Mouse (Mus musculus) MEL (cell line): ENCODE results near the gene Tppp. TPM values are rescaled to one million over a fixed set of nuclear protein-coding genes. Genes with fewer than 3 reads are reported as not detected.

Experiments used
- DNase-seq: peaks from one replicate; pipeline ENCODE4 v3.0.0; 2011; ENCODE audit warnings: low read depth, low spot score
- H3K27ac ChIP-seq: 2 replicates; pipeline ENCODE4 v1.5.1; 2012; ENCODE audit warnings: low read depth, mild to moderate bottlenecking, control low read depth, low read length, moderate library complexity; ENCODE audit not compliant: control insufficient read depth
- H3K27me3 ChIP-seq, 2 experiments: fragments of 150-350 bp in 1 of 2; sonication (generic) in 1 of 2; 2 replicates each; pipeline ENCODE4 v1.6.1; 2012; ENCODE audit warnings: low read length in 2 of 2, mild to moderate bottlenecking in 2 of 2, improper control_type of control experiment in 1 of 2, moderate library complexity in 1 of 2; ENCODE audit not compliant: insufficient read depth in 2 of 2, control insufficient read depth in 1 of 2
- H3K36me3 ChIP-seq, 2 experiments: 2 replicates each; pipeline ENCODE4 v1.6.1; 2012 to 2014; ENCODE audit warnings: low read length in 2 of 2, improper control_type of control experiment in 1 of 2, inconsistent platforms in 1 of 2, mild to moderate bottlenecking in 1 of 2; ENCODE audit not compliant: insufficient read depth in 2 of 2, control insufficient read depth in 1 of 2
- H3K4me1 ChIP-seq, 2 experiments: fragments of 150-350 bp in 1 of 2; sonication (generic) in 1 of 2; 2 replicates each; pipeline ENCODE4 v1.6.1; 2012; ENCODE audit warnings: low read length in 2 of 2, improper control_type of control experiment in 1 of 2, mild to moderate bottlenecking in 1 of 2; ENCODE audit not compliant: insufficient read depth in 2 of 2, control insufficient read depth in 1 of 2
- H3K4me3 ChIP-seq, 2 experiments: fragments of 150-350 bp in 1 of 2; sonication (generic) in 1 of 2; 2 replicates each; pipeline ENCODE4 v1.5.1; 2012; ENCODE audit warnings: low read depth in 2 of 2, low read length in 2 of 2, mild to moderate bottlenecking in 2 of 2, moderate library complexity in 2 of 2, control low read depth in 1 of 2, improper control_type of control experiment in 1 of 2; ENCODE audit not compliant: control insufficient read depth in 1 of 2, insufficient read depth in 1 of 2
- H3K79me2 ChIP-seq: 2 replicates; pipeline ENCODE4 v1.6.1; 2012; ENCODE audit warnings: mild to moderate bottlenecking, low read length, moderate library complexity; ENCODE audit not compliant: control insufficient read depth, poor library complexity, insufficient read depth
- H3K9ac ChIP-seq: 2 replicates; pipeline ENCODE4 v1.6.1; 2012; ENCODE audit warnings: low read depth, mild to moderate bottlenecking, control low read depth, low read length, moderate library complexity; ENCODE audit not compliant: control insufficient read depth, poor library complexity, severe bottlenecking
- H3K9me3 ChIP-seq: fragments of 150-350 bp; sonication (generic); replicated peaks from 2 replicates; pipeline ENCODE4 v1.6.1; 2012; ENCODE audit warnings: mild to moderate bottlenecking, low read length, improper control_type of control experiment, moderate library complexity; ENCODE audit not compliant: insufficient read depth
- BHLHE40 ChIP-seq: IDR thresholded peaks from 2 replicates; pipeline ENCODE4 v1.6.1; 2012; ENCODE audit warnings: low read depth, mild to moderate bottlenecking, inconsistent platforms, low read length, improper control_type of control experiment, borderline replicate concordance
- CHD1 ChIP-seq: IDR thresholded peaks from 2 replicates; pipeline ENCODE4 v1.6.1; 2012; ENCODE audit warnings: low read depth, mild to moderate bottlenecking, inconsistent platforms, low read length, improper control_type of control experiment
- CTCF ChIP-seq, 3 experiments: IDR thresholded peaks in 2 of 3; conservative IDR thresholded peaks in 1 of 3; 2 replicates each; pipeline ENCODE4 v1.5.1; 2011 to 2012; ENCODE audit warnings: low read length in 3 of 3, low read depth in 2 of 3, mild to moderate bottlenecking in 2 of 3, improper control_type of control experiment in 1 of 3, inconsistent platforms in 1 of 3, mixed read lengths in 1 of 3, moderate library complexity in 1 of 3; ENCODE audit not compliant: control insufficient read depth in 1 of 3, insufficient read depth in 1 of 3, poor library complexity in 1 of 3, severe bottlenecking in 1 of 3
- ELF1 ChIP-seq: IDR thresholded peaks from 2 replicates; pipeline ENCODE4 v1.6.1; 2014; ENCODE audit warnings: low read depth, mild to moderate bottlenecking, inconsistent platforms, low read length, improper control_type of control experiment, moderate library complexity
- ETS1 ChIP-seq: IDR thresholded peaks from 2 replicates; pipeline ENCODE4 v1.6.1; 2012; ENCODE audit warnings: low read depth, mild to moderate bottlenecking, inconsistent platforms, low read length, improper control_type of control experiment, moderate library complexity
- MAFK ChIP-seq: IDR thresholded peaks from 2 replicates; pipeline ENCODE4 v1.6.1; 2011; ENCODE audit warnings: low read depth, mild to moderate bottlenecking, low read length, improper control_type of control experiment, borderline replicate concordance
- MAX ChIP-seq: IDR thresholded peaks from 2 replicates; pipeline ENCODE4 v1.6.1; 2011; ENCODE audit warnings: low read length, improper control_type of control experiment
- MAZ ChIP-seq: IDR thresholded peaks from 2 replicates; pipeline ENCODE4 v1.6.1; 2012; ENCODE audit warnings: low read depth, mild to moderate bottlenecking, inconsistent platforms, low read length, improper control_type of control experiment
- MEF2A ChIP-seq: IDR thresholded peaks from 2 replicates; pipeline ENCODE4 v1.6.1; 2014; ENCODE audit warnings: low read depth, mild to moderate bottlenecking, inconsistent platforms, low read length, improper control_type of control experiment; ENCODE audit not compliant: poor library complexity, insufficient replicate concordance, severe bottlenecking; ENCODE audit errors: extremely low read depth
- MXI1 ChIP-seq: IDR thresholded peaks from 2 replicates; pipeline ENCODE4 v1.6.1; 2011; ENCODE audit warnings: mild to moderate bottlenecking, low read depth, low read length, improper control_type of control experiment
- MYB ChIP-seq: IDR thresholded peaks from 2 replicates; pipeline ENCODE4 v1.6.1; 2011; ENCODE audit warnings: mild to moderate bottlenecking, low read depth, low read length, improper control_type of control experiment
- MYC ChIP-seq: IDR thresholded peaks from 2 replicates; pipeline ENCODE4 v1.6.1; 2011; ENCODE audit warnings: low read depth, mild to moderate bottlenecking, low read length, improper control_type of control experiment, moderate library complexity
- POLR2AphosphoS2 ChIP-seq: IDR thresholded peaks from 2 replicates; pipeline ENCODE4 v1.6.1; 2011; ENCODE audit warnings: low read length, improper control_type of control experiment
- POLR2AphosphoS5 ChIP-seq: IDR thresholded peaks from 2 replicates; pipeline ENCODE4 v1.6.1; 2012; ENCODE audit warnings: low read depth, borderline replicate concordance, mild to moderate bottlenecking, inconsistent platforms, low read length, moderate library complexity, mixed read lengths
- RAD21 ChIP-seq: IDR thresholded peaks from 2 replicates; pipeline ENCODE4 v1.6.1; 2011; ENCODE audit warnings: mild to moderate bottlenecking, low read depth, low read length, improper control_type of control experiment
- SIN3A ChIP-seq: IDR thresholded peaks from 2 replicates; pipeline ENCODE4 v1.6.1; 2012; ENCODE audit warnings: low read length, improper control_type of control experiment, inconsistent platforms
- TAL1 ChIP-seq: IDR thresholded peaks from 2 replicates; pipeline ENCODE4 v1.6.1; 2012; ENCODE audit warnings: mild to moderate bottlenecking, inconsistent platforms, low read length, moderate library complexity, mixed read lengths
- TBP ChIP-seq: IDR thresholded peaks from 2 replicates; pipeline ENCODE4 v1.8.0; 2011; ENCODE audit warnings: low read depth, low read length, improper control_type of control experiment
- TCF12 ChIP-seq: IDR thresholded peaks from 2 replicates; pipeline ENCODE4 v1.6.1; 2014; ENCODE audit warnings: low read depth, mild to moderate bottlenecking, inconsistent platforms, low read length, improper control_type of control experiment, moderate library complexity
- USF1 ChIP-seq: IDR thresholded peaks from 2 replicates; pipeline ENCODE4 v1.6.1; 2014; ENCODE audit warnings: low read depth, mild to moderate bottlenecking, inconsistent platforms, low read length, improper control_type of control experiment, moderate library complexity
- USF2 ChIP-seq, 2 experiments: IDR thresholded peaks; 2 replicates each; pipeline ENCODE4 v1.6.1; 2011 to 2012; ENCODE audit warnings: improper control_type of control experiment in 2 of 2, low read length in 2 of 2, borderline replicate concordance in 1 of 2, inconsistent platforms in 1 of 2, low read depth in 1 of 2, mild to moderate bottlenecking in 1 of 2; ENCODE audit not compliant: insufficient read depth in 1 of 2
- ZNF384 ChIP-seq: IDR thresholded peaks from 2 replicates; pipeline ENCODE4 v1.6.1; 2012; ENCODE audit warnings: low read depth, mild to moderate bottlenecking, inconsistent platforms, low read length, improper control_type of control experiment
- polyA plus RNA-seq, 2 experiments: library from polyadenylated mRNA; stranded (reverse) in 1 of 2; unstranded in 1 of 2; fragments of >175 nt in 1 of 2; fragments of >200 nt in 1 of 2; gene quantifications; 2 replicates each; pipeline versions ENCODE4 v1.2.1 to v1.2.4; 2012; ENCODE audit warnings: low replicate concordance in 2 of 2, low read depth in 1 of 2; ENCODE audit not compliant: insufficient read length in 2 of 2, insufficient read depth in 1 of 2, missing spikeins in 1 of 2
- total RNA-seq: library from RNA; depleted of rRNA; stranded (reverse); fragments of 300-350 nt; gene quantifications from 2 replicates; pipeline ENCODE4 v1.2.3, GENCODE M21; 2012

Tppp gene
- total and polyA plus RNA-seq, 3 experiments, result 0.04 TPM; not detected in 2

DNA sequence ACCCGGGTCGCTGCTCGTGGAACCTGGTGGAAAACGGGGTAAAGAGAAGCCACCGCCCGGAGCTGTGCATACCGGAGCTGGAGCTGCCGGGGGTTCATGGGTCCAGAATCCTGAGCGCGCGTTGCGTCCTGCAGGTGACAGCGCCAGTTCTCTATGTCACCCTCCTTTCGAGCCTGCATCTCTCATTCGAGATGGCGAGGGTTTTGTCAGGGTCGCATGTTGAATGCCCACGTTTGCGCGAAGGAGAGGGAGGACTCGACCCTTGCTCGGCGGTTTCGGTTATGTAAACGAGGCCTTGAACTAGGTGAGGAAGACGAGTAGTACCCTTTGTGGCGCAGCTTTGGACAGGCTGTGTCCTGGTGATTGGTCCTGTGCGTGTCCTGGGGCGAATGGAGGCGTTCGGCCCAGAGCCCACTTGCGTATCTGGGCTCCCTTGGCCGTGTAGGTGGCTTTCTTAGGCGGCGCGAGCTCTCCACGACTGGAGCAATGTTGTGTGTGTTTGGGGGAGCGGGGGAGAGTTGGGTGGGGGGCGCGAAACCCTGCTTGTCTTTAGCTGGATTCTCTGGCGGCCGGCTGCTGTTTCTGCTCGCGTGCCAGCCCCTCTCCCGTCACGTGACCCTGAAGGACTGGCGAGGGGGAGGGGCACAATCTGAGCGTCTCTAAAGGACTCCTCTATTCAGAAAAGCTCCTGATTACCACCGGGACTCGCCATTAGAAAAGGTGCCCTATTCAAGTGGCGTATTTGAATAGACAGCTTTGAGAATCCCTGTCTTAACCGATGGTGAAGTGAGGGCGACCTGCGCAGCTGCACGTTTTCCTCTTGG is 796 bp downstream of the Tppp start:
- no peaks in the 10 kb centered on the region for H3K9me3 ChIP-seq
- H3K27ac ChIP-seq, result no peak overlapping the region
- H3K79me2 ChIP-seq, result no peaks in the 10 kb centered on the region
- H3K27me3 ChIP-seq, result peaks cover 0 to 4% of the 10 kb centered on the region in 2 experiments; a peak in 3 of 4 replicates
- 0 out of 4 replicates have a peak, but pooled peaks cover 0 to 3% of the 10 kb centered on the region in 2 experiments for H3K4me1 ChIP-seq
- H3K36me3 ChIP-seq, result no peaks in the 10 kb centered on the region
- no peak overlapping the region for H3K4me3 ChIP-seq
- no peak for DNase-seq
- TF ChIP-seq POLR2AphosphoS2 (no peak), ELF1 (no peak)
- no peak overlapping the region for H3K9ac ChIP-seq

DNA sequence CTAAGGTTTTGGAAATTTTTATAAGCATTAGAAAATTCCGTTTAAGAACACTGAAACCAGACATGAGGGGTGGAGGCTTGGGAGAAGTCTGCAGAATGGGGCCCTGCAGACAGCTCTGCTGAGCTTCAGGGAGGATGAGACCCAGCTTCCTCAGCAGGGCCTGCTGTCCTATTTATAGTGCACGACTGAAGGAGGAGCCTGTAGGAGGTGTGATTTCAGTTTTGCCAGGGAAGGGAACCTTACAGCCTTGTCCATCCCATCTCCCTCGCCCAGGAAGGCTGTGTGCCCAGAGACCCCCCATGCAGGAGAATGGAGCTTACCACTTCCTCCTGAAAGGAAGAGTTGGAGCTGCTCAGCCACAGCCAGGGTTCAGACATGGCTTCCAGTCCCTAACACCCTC is 1.5 kb downstream of the Tppp start:
- no peak overlapping the region for H3K9ac ChIP-seq
- H3K9me3 ChIP-seq, result no peaks in the 10 kb centered on the region
- H3K27ac ChIP-seq, result no peak overlapping the region
- peaks cover 0 to 4% of the 10 kb centered on the region in 2 experiments; a peak in 3 of 4 replicates for H3K27me3 ChIP-seq
- H3K4me1 ChIP-seq, result 0 out of 4 replicates have a peak, but pooled peaks cover 0 to 3% of the 10 kb centered on the region in 2 experiments
- no peaks in the 10 kb centered on the region for H3K79me2 ChIP-seq
- no peak overlapping the region for H3K4me3 ChIP-seq
- no peak for DNase-seq
- no peaks in the 10 kb centered on the region for H3K36me3 ChIP-seq
- TF ChIP-seq MAZ (no peak), USF1 (no peak), TCF12 (no peak), POLR2AphosphoS2 (no peak), CTCF (IDR thresholded peaks at IDR 0.05 in 2 of 3, conservative IDR thresholded peaks at IDR 0.05 in 1 of 3; ENCODE audit: control insufficient read depth in 1 of 3, insufficient read depth in 1 of 3, low read depth in 2 of 3, low read length in 3 of 3, poor library complexity in 1 of 3, severe bottlenecking in 1 of 3) (no peak), POLR2AphosphoS5 (no peak), ELF1 (no peak), MXI1 (no peak)
- TF ChIP-seq, all 39 proteins: peak for 0

DNA sequence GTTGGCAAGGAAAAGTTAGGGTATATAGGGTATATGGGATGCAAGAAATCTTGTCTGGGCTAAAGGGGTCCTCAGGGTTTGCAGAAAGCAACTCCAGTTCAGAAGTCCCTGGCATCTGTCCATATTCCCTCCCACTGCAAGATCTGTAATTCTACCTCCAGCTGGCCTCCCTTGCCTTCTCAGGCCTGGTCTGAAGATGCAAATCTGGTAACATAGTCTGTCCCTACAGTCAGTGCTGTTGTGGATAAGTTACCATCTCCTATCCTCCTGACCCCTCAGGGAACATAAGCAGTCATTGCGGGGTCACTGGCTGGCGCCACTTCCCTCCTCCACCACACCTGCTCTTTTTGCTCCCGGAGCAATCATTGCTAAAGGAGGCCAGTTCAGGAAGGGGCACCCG is 6.7 kb downstream of the Tppp start:
- TF ChIP-seq USF2 (IDR thresholded peaks at IDR 0.05; ENCODE audit: borderline replicate concordance in 1 of 2, insufficient read depth in 1 of 2, low read depth in 1 of 2, low read length in 2 of 2), result no peak
- TF ChIP-seq BHLHE40, result no peak
- TF ChIP-seq ZNF384, result no peak
- TF ChIP-seq SIN3A, result no peak
- no peak for TF ChIP-seq MAZ
- no peak for TF ChIP-seq CHD1
- TF ChIP-seq TCF12, result no peak
- TF ChIP-seq MEF2A, result no peak
- no peak for TF ChIP-seq ETS1
- TF ChIP-seq MAFK, result no peak
- no peak for TF ChIP-seq MXI1
- TF ChIP-seq MYC, result no peak
- TF ChIP-seq TAL1, result no peak
- TF ChIP-seq MAX, result no peak
- TF ChIP-seq TBP, result no peak
- no peak for TF ChIP-seq MYB
- TF ChIP-seq RAD21, result no peak
- DNase-seq, result no peak
- Histone ChIP-seq H3K79me2 (no peaks in the 10 kb centered on the region), H3K9ac (no peak overlapping the region), H3K4me1 (no peaks in the 10 kb centered on the region), H3K4me3 (no peak overlapping the region), H3K27me3 (peaks cover 0 to 4% of the 10 kb centered on the region in 2 experiments; a peak in 3 of 4 replicates), H3K9me3 (no peaks in the 10 kb centered on the region), H3K27ac (no peak overlapping the region), H3K36me3 (no peaks in the 10 kb centered on the region)
